17 mouse cellular contexts compared by ENCODE assay signal in genomic region chr7:131057918-131058317, GRCm38 (mm10). TPM values are rescaled to one million over a fixed set of nuclear protein-coding genes. Genes with fewer than 3 reads are reported as not detected.
"Had no signal": no experiment of that assay in that cellular context is flagged by ENCODE, and none has a peak within 500 bp of the region (broad histone marks: within the 10 kb centered on the region; RNA-seq: fewer than 3 reads in every experiment).

No protein-coding gene starts in this region.

RNA-seq across cellular contexts. Expression of gene Dmbt1, which starts 26.1 kb away (rescaled TPM):
- polyA plus RNA-seq: heart, embryonic 10.5 days; heart, embryonic 11.5 days; heart, embryonic 12.5 days; heart, embryonic 13.5 days; heart, embryonic 14.5 days; heart, postnatal 0 days; hindbrain, embryonic 10.5 days; hindbrain, embryonic 11.5 days; hindbrain, embryonic 12.5 days; hindbrain, embryonic 13.5 days; hindbrain, embryonic 15.5 days; hindbrain, embryonic 16.5 days; hindbrain, postnatal 0 days; inflammation-experienced regulatory T-cells, adult 6 months; kidney, embryonic 14.5 days; kidney, embryonic 16.5 days; kidney, postnatal 0 days had no signal
